Mouse (Mus musculus) ES-Bruce4 (cell line): ENCODE results near the gene Aasdh.

ENCODE experiments used
- CTCF ChIP-seq: IDR thresholded peaks from one replicate; pipeline ENCODE4 v1.8.1; 2011; ENCODE audit warnings: low read depth, low read length
- EP300 ChIP-seq: IDR thresholded peaks from 2 replicates; pipeline ENCODE4 v1.6.1; 2011; ENCODE audit warnings: low read depth, low read length; ENCODE audit not compliant: insufficient read depth
- POLR2A ChIP-seq: IDR thresholded peaks from one replicate; pipeline ENCODE4 v1.8.1; 2011; ENCODE audit warnings: low read length; ENCODE audit not compliant: insufficient read depth

- TF ChIP-seq CTCF, result no peak
- TF ChIP-seq EP300, result no peak
- TF ChIP-seq POLR2A, result no peak
These were observed 34.4 kb upstream of the Aasdh start for GRCm38 (mm10) chr5:76939717-76940116.
